Mouse (Mus musculus) embryonic fibroblast, embryonic 13.5 days (primary cell): ENCODE measurements at regions not wholly inside any gene's neighbourhood (a gene's known extent, or its start where the extent isn't known, plus 50 kb on each side); places are given as distances from the start of the nearest gene placed in this dataset.

Experiments used
- CTCF ChIP-seq: IDR thresholded peaks from 2 replicates; pipeline ENCODE4 v1.5.1; 2011; ENCODE audit warnings: mild to moderate bottlenecking, control low read depth, low read length, moderate library complexity, borderline replicate concordance; ENCODE audit not compliant: insufficient read depth
- POLR2A ChIP-seq: IDR thresholded peaks from 2 replicates; pipeline ENCODE4 v1.6.1; 2011; ENCODE audit warnings: low read depth, mild to moderate bottlenecking, control low read depth, low read length, moderate library complexity

DNA sequence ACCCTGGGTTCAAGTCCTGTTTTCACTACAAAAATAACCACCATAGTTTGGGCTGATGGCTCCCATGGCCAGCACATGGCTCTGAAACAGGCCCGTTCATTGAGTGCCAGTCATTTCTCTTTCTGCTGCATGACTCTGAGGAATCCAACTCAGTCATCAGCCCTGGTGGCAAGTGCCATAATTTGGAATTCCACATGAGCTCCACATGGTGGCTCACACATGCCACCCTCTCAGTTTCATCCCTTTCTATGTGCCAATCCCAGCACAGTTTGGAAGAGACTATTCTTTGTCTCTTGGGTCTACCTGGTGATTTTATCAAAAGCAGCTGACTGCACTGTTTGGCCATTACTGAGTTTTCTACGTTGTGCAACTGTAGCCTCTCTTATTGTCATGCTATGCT, 100.3 kb upstream of the 4933402D24Rik start:
- TF ChIP-seq CTCF (no peak), POLR2A (no peak)
